Mouse (Mus musculus) bone marrow, adult 2 months (tissue): ENCODE data around the gene Ephb1.

ENCODE experiments used
- CTCF ChIP-seq: fragments of 200-500 bp; IDR thresholded peaks from 2 replicates; pipeline ENCODE4 v1.5.1; 2011; ENCODE audit warnings: low read length, control low read depth; ENCODE audit not compliant: control insufficient read depth, insufficient read depth
- POLR2A ChIP-seq: fragments of 200-500 bp; IDR thresholded peaks from 2 replicates; pipeline ENCODE4 v1.6.1; 2011; ENCODE audit warnings: low read depth, mild to moderate bottlenecking, control low read depth, low read length, borderline replicate concordance; ENCODE audit not compliant: control insufficient read depth

- no peak for TF ChIP-seq CTCF
- no peak for TF ChIP-seq POLR2A
These were observed 174.4 kb downstream of the Ephb1 start for GRCm38 (mm10) chr9:102180070-102180469.
